ENCODE assay signal across 24 mouse cellular contexts in genomic region chr4:127043540-127043939, GRCm38 (mm10). TPM values are rescaled to one million over a fixed set of nuclear protein-coding genes. Genes with fewer than 3 reads are reported as not detected.
DNase-seq lines count a peak whose midpoint lies in the region; ATAC-seq lines count a peak whose summit lies in the region.
"Had no signal": no experiment of that assay in that cellular context is flagged by ENCODE, and none has a peak within 500 bp of the region (broad histone marks: within the 10 kb centered on the region; RNA-seq: fewer than 3 reads in every experiment).

No protein-coding gene starts in this region.

- H3K4me3 ChIP-seq in heart, embryonic 12.5 days = no peak overlapping the region
- H3K4me3 ChIP-seq: forebrain, embryonic 10.5 days; forebrain, embryonic 13.5 days; gastrocnemius, adult 2 months; heart, adult 2 months; heart, embryonic 10.5 days; hindbrain, embryonic 12.5 days; hindbrain, embryonic 15.5 days had no signal

- ATAC-seq in heart, embryonic 12.5 days (ENCODE audit: insufficient number of reproducible peaks, low FRiP score) = no peak
- ATAC-seq in activated CD4-positive, CD25-positive, alpha-beta regulatory T cell, adult 4 months = peak; percentile 40
- ATAC-seq: forebrain, embryonic 13.5 days; forebrain, embryonic 16.5 days; intestine, embryonic 16.5 days; Patski had no signal

- H3K9ac ChIP-seq in heart, embryonic 12.5 days = no peak overlapping the region
- H3K9ac ChIP-seq: forebrain, embryonic 13.5 days; hindbrain, embryonic 12.5 days; hindbrain, embryonic 15.5 days had no signal

- no peaks in the 10 kb centered on the region for H3K4me1 ChIP-seq in heart, embryonic 12.5 days (replicated peaks)
- H3K4me1 ChIP-seq: forebrain, embryonic 10.5 days; forebrain, embryonic 13.5 days; heart, embryonic 10.5 days; hindbrain, embryonic 12.5 days; hindbrain, embryonic 15.5 days had no signal

- H3K27me3 ChIP-seq in heart, embryonic 12.5 days (replicated peaks) = no peaks in the 10 kb centered on the region
- no peaks in the 10 kb centered on the region for H3K27me3 ChIP-seq in splenic B cell, adult 2 months (ENCODE audit: control insufficient read depth, insufficient read depth, low read length, poor library complexity, severe bottlenecking)
- H3K27me3 ChIP-seq: forebrain, embryonic 13.5 days; hindbrain, embryonic 12.5 days; hindbrain, embryonic 15.5 days; Patski had no signal

- H3K36me3 ChIP-seq in heart, embryonic 12.5 days = peaks cover 63% of the 10 kb centered on the region
- H3K36me3 ChIP-seq in splenic B cell, adult 2 months (ENCODE audit: control insufficient read depth, insufficient read depth, low read length, poor library complexity, severe bottlenecking) = peaks cover 10% of the 10 kb centered on the region; the same call in 1 of the 2 replicates

- H3K4me2 ChIP-seq in heart, embryonic 12.5 days = no peak overlapping the region
- H3K4me2 ChIP-seq: forebrain, embryonic 13.5 days; hindbrain, embryonic 12.5 days; hindbrain, embryonic 15.5 days had no signal

- peak; percentile 11 for DNase-seq in heart, adult 11 months
- DNase-seq in splenic B cell, adult 2 months (ENCODE audit: low read depth, low spot score) = peak; percentile 32
- DNase-seq in gastrocnemius, adult 18-20 months (ENCODE audit: low spot score) = no peak
- DNase-seq in gastrocnemius, adult 8-10 months (ENCODE audit: low spot score in 2 of 2) = no peak
- DNase-seq: adrenal gland, adult 2 months; adrenal gland, postnatal 25 days; cerebellum, adult 18-20 months; cerebellum, adult 9-10 months; cerebellum, postnatal 14 days; gastrocnemius, adult 2 months; gastrocnemius, postnatal 25 days; heart, adult 2 months; kidney, adult 18-20 months had no signal

- 84% methylated on average over 4 of the region's 4 CpGs for WGBS in heart, embryonic 12.5 days

- H3K9me3 ChIP-seq in heart, embryonic 12.5 days (replicated peaks) = no peaks in the 10 kb centered on the region
- H3K9me3 ChIP-seq: forebrain, embryonic 10.5 days; forebrain, embryonic 13.5 days; G1E; heart, embryonic 10.5 days; hindbrain, embryonic 12.5 days; hindbrain, embryonic 15.5 days had no signal

- no peak overlapping the region for H3K27ac ChIP-seq in heart, embryonic 12.5 days (ENCODE audit: poor library complexity, severe bottlenecking)
- H3K27ac ChIP-seq: forebrain, embryonic 10.5 days; forebrain, embryonic 13.5 days; gastrocnemius, adult 2 months; heart, adult 2 months; heart, embryonic 10.5 days; hindbrain, embryonic 12.5 days; hindbrain, embryonic 15.5 days had no signal

RNA-seq across cellular contexts. Expression of gene Zmym1, which starts 17.4 kb away (rescaled TPM):
- 18.7 and 19.5 TPM in 2 replicates for polyA plus RNA-seq in heart, embryonic 12.5 days (2016; fragmentation: Nextera tagmentation; extraction: Ambion mirVana)
- polyA plus RNA-seq in activated CD4-positive, CD25-positive, alpha-beta regulatory T cell, adult 4 months (2017; shearing (Covaris generic)) = 10 to 100 TPM; 10.7 to 28.0 TPM
- 1 to 10 TPM; 4.2 to 5.3 TPM for total RNA-seq in gastrocnemius, adult 18-20 months (2021)
- 1 to 10 TPM; 4.4 to 7.8 (median 7.2) TPM for total RNA-seq in gastrocnemius, adult 8-10 months (2022)

RNA-seq across cellular contexts. Expression of gene Sfpq, which starts 22.4 kb away (rescaled TPM):
- polyA plus RNA-seq in heart, embryonic 12.5 days (2016; fragmentation: Nextera tagmentation; extraction: Ambion mirVana) = 82.5 and 91.4 TPM in 2 replicates
- 10 to 100 TPM; 39.7 to 50.1 TPM for polyA plus RNA-seq in activated CD4-positive, CD25-positive, alpha-beta regulatory T cell, adult 4 months (2017; shearing (Covaris generic))
- total RNA-seq in gastrocnemius, adult 18-20 months (2021) = 10 to 100 TPM; 54.9 to 65.1 TPM
- total RNA-seq in gastrocnemius, adult 8-10 months (2022) = 10 to 100 TPM; 30.0 to 47.7 (median 40.3) TPM

RNA-seq across cellular contexts. Expression of gene Zmym6, which starts 33.6 kb away (rescaled TPM):
- polyA plus RNA-seq in heart, embryonic 12.5 days (2016; fragmentation: Nextera tagmentation; extraction: Ambion mirVana) = 15.9 and 17.8 TPM in 2 replicates
- 10 to 100 TPM; 13.1 to 14.1 TPM for polyA plus RNA-seq in activated CD4-positive, CD25-positive, alpha-beta regulatory T cell, adult 4 months (2017; shearing (Covaris generic))
- total RNA-seq in gastrocnemius, adult 18-20 months (2021) = 1 to 10 TPM; 3.6 to 4.6 TPM
- total RNA-seq in gastrocnemius, adult 8-10 months (2022) = 1 to 10 TPM; 4.4 to 5.0 (median 4.7) TPM

Comparison
In these comparisons a context has a peak if more than half of its experiments do, and no peak if none do; other contexts are left out.
1. DNase-seq: peak in heart, adult 11 months (single experiment) and splenic B cell, adult 2 months (single experiment); none in gastrocnemius, adult 18-20 months (single experiment) and gastrocnemius, adult 8-10 months (0 of 2).